Mouse (Mus musculus): ENCODE data around the gene Catsper2. TPM values are rescaled to one million over a fixed set of nuclear protein-coding genes. Genes with fewer than 3 reads are reported as not detected.
A peak's percentile ranks its signal among the peaks of the same experiment; 100 is the strongest.

Catsper2 gene
- 1 to 10 TPM; 2.1 to 2.4 TPM for total RNA-seq (2021)
- long read RNA-seq, experiment 1, partial matches to known transcripts: 0 of 2 reads
- long read RNA-seq, experiment 1, other reads (novel, unspliced or antisense): 2 of 2 reads
- long read RNA-seq, experiment 2, partial matches to known transcripts: 2 of 4 reads
- long read RNA-seq, experiment 2, other reads (novel, unspliced or antisense): 2 of 4 reads

DNA sequence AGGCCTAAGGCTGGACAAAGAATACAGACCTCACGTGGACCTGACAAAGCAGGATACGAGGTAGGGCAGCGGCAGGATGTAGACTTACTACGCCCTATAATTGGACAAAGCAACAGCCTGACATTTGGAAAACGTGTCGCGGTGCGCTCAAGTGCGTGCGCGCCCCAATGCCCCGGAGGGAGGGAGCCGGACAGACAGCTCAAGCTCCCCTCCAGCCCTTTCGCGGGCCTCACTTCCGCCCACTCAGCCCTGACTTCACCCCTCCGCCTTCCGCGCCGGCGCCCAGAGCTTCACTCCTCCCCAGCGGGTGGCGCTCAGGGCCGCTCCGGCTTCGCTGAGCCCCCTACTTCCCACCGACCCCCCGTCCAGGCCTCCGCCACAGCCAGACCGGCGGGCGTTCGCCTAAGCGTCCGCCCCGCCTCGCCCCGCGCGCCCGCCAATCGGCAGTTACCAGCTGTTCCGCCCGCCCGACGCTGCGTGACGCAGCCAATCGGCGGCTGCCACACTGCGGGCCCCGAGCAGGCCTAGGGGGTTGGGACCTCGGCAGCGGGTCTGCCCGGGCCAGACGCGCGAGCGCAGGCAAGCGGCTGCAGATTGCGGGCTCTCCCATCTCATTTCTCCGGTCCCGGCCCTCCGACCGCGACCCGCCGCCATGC is at the start of gene Catsper2, which contains the start of gene Pdia3:
Gene Catsper2 (minus strand): TSS at position 406 of the 656 bp plus-strand sequence.
Gene Pdia3 (plus strand): TSS at position 389 of the 656 bp plus-strand sequence.
- peak; percentile 99 for DNase-seq
- intact Hi-C loops (cut with DNase I; ENCODE audit: low total_unique reads): no loop called here

GRCm38 (mm10) chr2:121460071-121460470 is 46.5 kb upstream of the Catsper2 start:
- DNase-seq: no peak
- intact Hi-C loops (cut with DNase I; ENCODE audit: low total_unique reads): no loop called here

DNA sequence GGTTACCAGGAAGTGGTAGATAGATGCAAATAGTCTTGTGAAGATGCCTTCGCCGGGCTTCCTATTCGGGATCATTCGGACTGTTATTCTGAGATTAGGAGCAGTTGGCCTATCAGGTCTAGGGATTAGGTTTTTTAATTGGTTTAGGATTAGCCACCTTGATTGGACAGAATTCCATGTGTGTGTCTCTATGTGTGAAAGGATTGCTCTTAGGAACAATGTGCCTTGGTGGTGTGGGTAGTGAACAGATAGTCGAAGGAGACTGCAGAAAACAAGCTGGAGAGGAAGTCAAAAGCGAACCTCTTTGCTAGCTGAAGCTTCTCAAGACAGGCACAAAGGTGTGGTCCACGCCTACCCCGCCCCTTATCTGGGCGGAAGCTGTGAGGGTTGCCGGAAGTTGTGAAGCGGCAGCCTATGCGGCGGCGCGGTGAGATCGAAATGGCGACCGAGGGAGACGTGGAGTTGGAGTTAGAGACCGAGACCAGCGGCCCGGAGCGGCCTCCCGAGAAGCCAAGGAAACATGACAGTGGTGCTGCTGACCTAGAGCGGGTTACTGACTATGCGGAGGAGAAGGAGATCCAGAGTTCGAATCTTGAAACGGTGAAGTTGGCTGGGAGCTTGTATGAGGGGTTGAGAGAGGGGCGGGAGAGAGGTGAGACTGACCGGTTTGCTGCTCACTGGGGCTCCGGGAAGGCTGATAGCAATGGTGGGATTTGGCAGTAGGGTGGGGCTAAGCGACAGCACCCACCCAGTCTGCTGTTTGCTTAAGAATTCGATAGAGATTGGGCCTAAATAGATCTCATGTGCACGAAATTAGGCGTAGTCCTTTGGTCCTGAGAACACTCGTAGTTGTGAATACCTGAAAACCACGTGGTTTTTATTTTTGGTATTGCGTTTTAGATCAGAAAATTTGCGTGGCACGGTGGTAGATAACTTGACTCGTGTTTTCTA is 43.4 kb upstream of the Catsper2 start, which contains the start of gene Serinc4:
Gene Serinc4 (minus strand): TSS at position 90 of the 951 bp plus-strand sequence.
- intact Hi-C loops (cut with DNase I; ENCODE audit: low total_unique reads): no loop called here
- DNase-seq: peak; percentile 82

DNA sequence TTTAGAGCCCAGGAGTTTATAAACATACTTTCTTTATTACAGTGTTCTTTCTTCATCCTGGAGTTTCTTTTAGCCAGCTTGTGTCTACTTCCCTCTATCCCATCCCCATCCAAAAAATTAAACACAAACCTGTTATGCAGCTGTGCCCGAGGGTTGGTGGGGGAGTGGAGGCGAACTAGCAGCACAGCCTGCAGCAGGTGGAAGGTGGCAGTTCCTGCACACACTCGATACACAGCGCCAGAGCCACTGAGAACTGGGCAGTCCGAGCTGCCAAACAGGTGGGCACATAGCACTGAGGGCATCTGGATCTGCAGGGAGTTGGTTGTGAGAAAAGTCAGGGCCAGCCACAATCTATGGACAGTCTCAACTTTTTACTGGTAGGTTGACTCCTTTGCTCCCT is 41.9 kb upstream of the Catsper2 start:
- intact Hi-C loops (cut with DNase I; ENCODE audit: low total_unique reads): no loop called here
- DNase-seq: no peak

GRCm38 (mm10) chr2:121453917-121454316 is 40.3 kb upstream of the Catsper2 start:
- intact Hi-C loops (cut with DNase I; ENCODE audit: low total_unique reads): no loop called here
- no peak for DNase-seq

- DNase-seq: no peak
- intact Hi-C loops (cut with DNase I; ENCODE audit: low total_unique reads): no loop called here
These were observed 39.4 kb upstream of the Catsper2 start, which contains the start of gene Hypk for GRCm38 (mm10) chr2:121452990-121453389. Gene Hypk (plus strand): TSS chr2:121453290.

DNA sequence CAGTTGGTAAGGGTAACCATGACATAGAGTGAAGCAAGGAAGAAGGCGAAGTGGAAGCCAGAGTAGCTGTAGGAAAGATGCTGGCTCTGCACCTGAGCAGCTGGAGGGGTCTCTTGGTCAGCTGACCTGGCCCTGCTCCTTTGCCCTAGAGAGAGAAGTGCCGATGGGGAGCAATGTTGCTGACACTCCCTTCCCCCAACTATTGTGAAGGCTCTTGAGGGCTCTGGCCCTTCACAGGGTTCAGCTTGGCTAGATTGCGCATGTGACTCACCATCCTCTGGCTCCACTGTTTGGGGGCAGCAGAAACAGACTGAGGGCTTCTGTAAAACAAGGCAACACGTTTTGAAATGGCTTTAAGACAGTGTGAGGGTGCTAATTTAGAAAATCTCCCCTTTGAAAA is 38.8 kb upstream of the Catsper2 start:
- intact Hi-C loops (cut with DNase I; ENCODE audit: low total_unique reads): no loop called here
- no peak for DNase-seq

- DNase-seq: no peak
- intact Hi-C loops (cut with DNase I; ENCODE audit: low total_unique reads): no loop called here
These were observed 36.5 kb upstream of the Catsper2 start for GRCm38 (mm10) chr2:121450093-121450492.

GRCm38 (mm10) chr2:121449545-121450011 is 36.0 kb upstream of the Catsper2 start:
- intact Hi-C loops (cut with DNase I; ENCODE audit: low total_unique reads): no loop called here
- DNase-seq: peak; percentile 32

GRCm38 (mm10) chr2:121448739-121449535 is 35.3 kb upstream of the Catsper2 start, which contains the start of gene Serf2:
Gene Serf2 (plus strand): TSS chr2:121449195.
- intact Hi-C loops (cut with DNase I; ENCODE audit: low total_unique reads): no loop called here
- peak; percentile 100 for DNase-seq

- DNase-seq: no peak
- intact Hi-C loops (cut with DNase I; ENCODE audit: low total_unique reads): no loop called here
These were observed 34.5 kb upstream of the Catsper2 start for GRCm38 (mm10) chr2:121448136-121448535.

DNA sequence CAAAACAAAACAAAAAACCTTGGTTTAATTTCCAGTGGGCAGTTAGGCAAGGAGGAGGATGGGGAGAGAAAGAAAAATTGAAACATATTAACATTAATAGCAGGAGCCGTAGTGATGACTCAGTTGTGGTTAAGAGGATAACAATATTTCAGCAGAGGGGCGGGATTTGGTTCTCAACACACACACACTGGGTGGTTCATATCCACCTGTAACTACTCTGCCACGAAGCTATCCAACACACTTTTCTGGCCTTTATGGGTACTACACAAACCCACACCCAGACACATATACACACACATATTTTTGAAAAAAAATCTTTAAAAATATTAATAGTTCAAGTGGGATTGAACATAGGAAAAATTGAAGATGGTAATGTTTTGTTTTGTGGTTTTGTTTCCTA is 33.4 kb upstream of the Catsper2 start:
- intact Hi-C loops (cut with DNase I; ENCODE audit: low total_unique reads): no loop called here

GRCm38 (mm10) chr2:121446506-121446905 is 32.9 kb upstream of the Catsper2 start:
- DNase-seq: no peak
- intact Hi-C loops (cut with DNase I; ENCODE audit: low total_unique reads): no loop called here

More for the DNA sequence above, 33.4 kb upstream of the Catsper2 start:
- DNase-seq: no peak

DNA sequence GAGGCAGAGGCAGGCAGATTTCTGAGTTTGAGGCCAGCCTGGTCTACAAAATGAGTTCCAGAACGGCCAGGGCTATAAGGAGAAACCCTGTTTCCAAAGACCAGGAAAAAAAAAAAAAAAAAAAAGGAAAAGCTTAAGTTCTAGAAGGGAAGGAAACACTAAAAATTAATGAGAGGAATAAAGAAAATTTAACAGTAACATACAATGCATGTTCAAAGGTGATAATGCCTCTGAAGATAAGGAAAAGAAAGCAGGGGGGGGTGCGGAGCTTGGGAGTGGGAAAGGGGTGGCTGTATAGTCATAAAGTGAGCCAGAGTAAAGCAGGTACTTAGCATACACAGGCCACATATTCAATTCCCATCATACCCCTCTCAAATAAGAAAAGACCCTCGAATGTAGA is 31.5 kb upstream of the Catsper2 start:
- DNase-seq: no peak
- intact Hi-C loops (cut with DNase I; ENCODE audit: low total_unique reads): no loop called here

- intact Hi-C loops (cut with DNase I; ENCODE audit: low total_unique reads): no loop called here
- no peak for DNase-seq
These were observed 30.6 kb upstream of the Catsper2 start, which contains the start of gene Ell3 for GRCm38 (mm10) chr2:121444178-121444577. Gene Ell3 (minus strand): TSS chr2:121444278.

GRCm38 (mm10) chr2:121443068-121443349 is 29.4 kb upstream of the Catsper2 start:
- intact Hi-C loops (cut with DNase I; ENCODE audit: low total_unique reads): no loop called here
- DNase-seq: no peak

DNA sequence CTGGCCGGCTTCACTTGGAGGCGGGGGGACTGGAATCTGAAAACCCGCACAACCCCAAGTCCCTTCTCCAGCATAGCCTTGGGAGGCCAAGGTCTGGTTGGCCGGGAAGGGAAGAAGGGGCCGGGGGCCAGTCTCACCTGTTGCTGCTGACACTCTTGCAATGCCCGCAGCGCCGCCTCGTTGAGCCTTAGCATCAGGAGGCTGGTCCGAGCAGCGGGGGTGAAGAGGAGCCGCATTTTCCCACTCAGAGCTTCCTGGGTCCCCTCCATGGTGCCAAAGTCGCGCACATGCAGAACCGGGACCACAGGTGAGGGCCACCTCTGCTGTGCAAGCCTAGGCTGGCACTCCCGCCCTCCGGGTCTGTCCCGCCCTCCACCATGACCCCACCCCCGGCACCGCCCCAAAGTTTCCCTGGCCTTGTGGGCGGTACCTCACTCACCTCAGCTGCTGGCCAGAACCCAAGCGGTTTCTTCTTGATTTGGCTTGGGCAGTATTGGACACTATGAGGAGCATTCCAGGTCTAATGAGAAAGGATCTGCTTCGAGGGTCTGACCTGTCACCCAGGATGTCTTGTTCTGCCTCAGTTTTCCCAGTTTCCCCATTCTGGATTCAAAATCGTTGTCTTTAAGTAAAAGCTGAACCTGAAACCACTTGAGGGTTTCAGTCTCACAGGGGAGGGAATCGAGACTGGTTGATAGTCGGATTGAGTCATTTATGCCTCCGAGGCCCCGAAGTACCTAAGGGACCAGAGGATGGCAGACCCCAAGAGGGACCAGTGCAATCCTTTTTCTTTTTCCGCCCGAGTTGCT is 28.9 kb upstream of the Catsper2 start:
- intact Hi-C loops (cut with DNase I; ENCODE audit: low total_unique reads): no loop called here
- DNase-seq: peak; percentile 36

DNA sequence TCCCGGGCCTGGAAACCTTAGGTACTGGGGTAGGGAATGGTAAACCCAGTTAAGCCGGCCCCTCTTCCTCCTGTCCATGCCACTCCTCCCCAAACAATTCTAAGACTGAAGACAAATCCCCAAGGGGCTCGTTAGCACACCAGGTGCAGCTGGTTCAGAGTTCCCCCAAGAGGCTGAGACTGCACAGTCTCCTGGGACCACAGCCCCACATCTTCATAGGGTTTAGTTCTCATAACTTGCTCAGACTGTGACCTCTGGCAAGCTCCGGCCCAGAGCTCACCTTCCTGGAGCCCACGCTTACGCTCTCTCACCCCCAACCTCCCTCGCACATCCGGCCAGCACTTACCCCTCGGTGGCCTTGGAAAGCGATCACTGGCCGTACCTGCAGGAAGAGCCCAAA is 28.2 kb upstream of the Catsper2 start:
- DNase-seq: no peak
- intact Hi-C loops (cut with DNase I; ENCODE audit: low total_unique reads): no loop called here

All from gastrocnemius, postnatal 14 days (tissue).